Mouse (Mus musculus) induced T-regulatory cell, adult 2 months (primary cell): ENCODE data around the gene Ccdc173.
"Not testable (repeated sequence)": the region's sequence is repeated elsewhere in the genome, so short reads cannot be mapped to it uniquely, and the experiment has no call there.

ENCODE experiments used
- DNase-seq: peaks from one replicate; pipeline ENCODE4 v3.0.0-alpha.2; 2012; ENCODE audit warnings: low read depth

Gene Ccdc173

DNA sequence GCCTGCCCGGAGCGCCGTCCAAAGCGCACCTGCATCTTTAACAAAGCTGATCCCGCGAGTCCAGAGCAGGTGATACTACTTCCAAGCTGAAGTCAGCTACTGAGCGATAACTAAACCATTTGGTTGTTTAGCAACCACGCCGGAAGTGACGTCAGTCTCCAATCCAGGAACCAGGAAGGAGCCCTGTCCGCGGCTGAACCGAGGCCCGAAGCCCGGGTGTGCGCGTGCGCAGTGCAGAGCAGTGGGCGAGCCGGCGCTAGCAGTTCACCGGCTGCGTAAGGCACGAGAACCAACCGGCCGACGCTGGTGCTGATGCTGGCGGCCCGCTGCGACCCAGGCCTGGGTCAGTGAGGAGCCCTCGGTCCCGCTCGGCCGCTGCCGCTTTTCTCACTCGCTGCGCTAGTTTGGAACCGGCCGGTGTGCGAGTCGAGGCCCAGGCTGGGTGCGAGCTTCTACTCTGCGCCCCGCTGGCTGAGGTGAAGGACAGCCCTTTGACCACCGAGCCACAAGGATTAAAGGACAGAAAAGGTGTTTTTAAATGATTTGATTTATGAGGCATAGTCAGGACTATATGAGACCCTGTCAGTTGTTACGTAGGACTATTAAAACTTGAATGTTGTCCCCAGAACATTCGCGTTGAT, at the start of gene Ccdc173, which contains the start of gene Phospho2:
Gene Ccdc173 (minus strand): TSS at position 147 of the 641 bp plus-strand sequence.
Gene Phospho2 (plus strand): TSS at position 195 of the 641 bp plus-strand sequence.
- peak; percentile 99 for DNase-seq

GRCm38 (mm10) chr2:69838707-69839106, 49.3 kb upstream of the Ccdc173 start:
- no peak for DNase-seq

GRCm38 (mm10) chr2:69837996-69838395, 48.6 kb upstream of the Ccdc173 start:
- DNase-seq: no peak

- no peak for DNase-seq
These were observed 48.0 kb upstream of the Ccdc173 start for GRCm38 (mm10) chr2:69837244-69837967.

DNA sequence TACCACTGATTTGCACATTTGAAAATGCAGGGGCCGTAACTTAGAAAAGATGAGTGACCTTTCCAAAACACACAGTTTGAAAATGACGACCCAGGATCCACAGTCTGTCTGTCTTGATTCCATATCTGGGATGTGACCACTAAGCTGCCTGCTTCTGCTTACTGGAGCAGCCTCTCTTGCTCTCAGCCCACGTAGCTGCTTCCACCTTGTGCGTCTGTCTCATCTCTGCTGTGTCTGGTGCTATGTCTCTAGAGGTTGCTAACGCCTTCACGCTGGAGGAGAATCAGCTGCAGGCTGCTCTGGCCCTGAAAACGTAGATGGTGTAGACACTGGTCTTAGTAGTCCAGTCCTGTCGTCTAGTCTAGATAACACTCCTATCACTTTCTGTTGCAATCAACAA, 40.7 kb upstream of the Ccdc173 start:
- DNase-seq: no peak

GRCm38 (mm10) chr2:69829680-69830079, 40.3 kb upstream of the Ccdc173 start:
- no peak for DNase-seq

DNA sequence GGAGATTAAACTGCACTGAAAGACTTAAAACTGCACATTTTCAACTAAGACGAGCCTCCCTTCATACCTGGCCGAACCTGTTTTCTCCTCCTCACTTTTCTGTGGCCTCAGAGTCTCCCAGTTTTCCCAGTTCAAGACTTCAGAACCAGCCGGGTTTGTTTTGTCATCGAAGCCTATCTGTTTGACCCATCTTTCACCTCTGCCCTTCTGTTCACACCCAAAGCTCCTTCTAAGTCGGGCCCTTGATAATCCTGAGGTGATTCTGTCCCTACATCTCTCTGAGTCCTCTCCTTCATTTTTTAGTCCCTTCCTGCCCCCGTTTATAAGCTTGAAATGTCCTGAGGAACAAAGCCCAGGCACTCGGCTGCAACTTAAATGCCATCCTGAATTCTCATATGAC, 38.7 kb upstream of the Ccdc173 start:
- no peak for DNase-seq

DNA sequence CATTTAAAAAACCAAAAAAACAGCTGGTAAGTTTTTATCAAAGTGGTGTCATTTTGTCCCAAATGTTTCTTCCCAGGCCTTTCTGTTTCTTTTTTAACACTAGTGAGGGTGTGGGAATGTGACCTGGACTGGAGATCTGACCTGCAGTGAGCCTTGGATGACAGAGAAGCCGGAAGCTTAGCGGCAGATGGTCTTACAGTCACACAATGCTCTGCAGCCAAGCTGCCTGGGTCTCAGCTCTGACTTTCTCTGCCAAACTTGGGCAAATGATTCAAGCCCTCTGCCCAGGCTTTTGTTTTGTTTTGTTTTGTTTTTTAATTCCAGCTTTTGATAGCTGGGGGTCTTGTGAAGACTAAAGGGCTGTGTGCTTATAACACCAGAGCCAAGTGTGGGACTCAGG, 37.0 kb upstream of the Ccdc173 start:
- no peak for DNase-seq

- DNase-seq: no peak
These were observed 36.5 kb upstream of the Ccdc173 start for GRCm38 (mm10) chr2:69825898-69826297.

- DNase-seq: peak; percentile 20
These were observed 33.8 kb upstream of the Ccdc173 start for GRCm38 (mm10) chr2:69823129-69823677.

GRCm38 (mm10) chr2:69822361-69823128, 33.2 kb upstream of the Ccdc173 start:
- peak; percentile 25 for DNase-seq

DNA sequence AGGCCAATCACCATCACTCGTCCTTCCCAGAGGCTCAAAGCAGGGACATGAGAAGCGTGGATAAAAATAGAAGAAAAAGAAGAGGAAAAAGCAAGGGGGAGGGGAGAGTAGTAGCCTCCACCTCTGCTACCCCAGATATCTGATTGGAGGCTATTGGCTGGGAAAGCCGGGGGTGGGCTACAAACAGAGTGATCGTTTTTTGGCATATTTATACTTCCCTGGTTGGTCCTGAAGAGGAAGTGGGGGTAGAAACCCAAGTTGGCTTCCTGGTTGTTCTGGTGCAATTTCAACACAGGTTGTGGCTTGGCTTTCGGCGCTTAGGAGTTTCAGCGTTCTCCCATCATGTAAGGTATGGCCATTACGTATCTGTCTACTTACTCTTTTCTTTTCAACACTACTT, 32.3 kb upstream of the Ccdc173 start, which contains the start of gene Klhl23:
Gene Klhl23 (plus strand): TSS at position 234 of the 400 bp plus-strand sequence.
- DNase-seq: no peak

DNA sequence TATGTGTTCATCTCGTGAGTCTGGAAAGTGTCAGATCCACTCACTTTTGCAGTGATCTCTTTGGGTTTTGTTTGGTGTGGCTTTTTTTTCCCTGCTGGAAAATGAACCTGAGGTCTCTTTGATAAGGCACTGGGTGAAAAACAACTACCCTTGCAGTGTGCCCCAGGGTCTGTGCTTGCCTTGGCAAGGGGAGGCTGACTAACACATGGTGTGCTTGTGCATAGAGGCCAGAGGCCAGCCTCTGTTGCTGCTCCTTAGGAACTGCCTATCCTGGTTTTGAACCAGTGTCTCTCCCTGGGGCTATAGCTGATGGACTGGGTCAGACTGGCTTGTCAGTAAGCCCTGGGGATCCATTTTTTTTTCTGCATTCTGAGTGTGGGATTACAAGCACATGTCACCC, 30.8 kb upstream of the Ccdc173 start:
- no peak for DNase-seq

DNA sequence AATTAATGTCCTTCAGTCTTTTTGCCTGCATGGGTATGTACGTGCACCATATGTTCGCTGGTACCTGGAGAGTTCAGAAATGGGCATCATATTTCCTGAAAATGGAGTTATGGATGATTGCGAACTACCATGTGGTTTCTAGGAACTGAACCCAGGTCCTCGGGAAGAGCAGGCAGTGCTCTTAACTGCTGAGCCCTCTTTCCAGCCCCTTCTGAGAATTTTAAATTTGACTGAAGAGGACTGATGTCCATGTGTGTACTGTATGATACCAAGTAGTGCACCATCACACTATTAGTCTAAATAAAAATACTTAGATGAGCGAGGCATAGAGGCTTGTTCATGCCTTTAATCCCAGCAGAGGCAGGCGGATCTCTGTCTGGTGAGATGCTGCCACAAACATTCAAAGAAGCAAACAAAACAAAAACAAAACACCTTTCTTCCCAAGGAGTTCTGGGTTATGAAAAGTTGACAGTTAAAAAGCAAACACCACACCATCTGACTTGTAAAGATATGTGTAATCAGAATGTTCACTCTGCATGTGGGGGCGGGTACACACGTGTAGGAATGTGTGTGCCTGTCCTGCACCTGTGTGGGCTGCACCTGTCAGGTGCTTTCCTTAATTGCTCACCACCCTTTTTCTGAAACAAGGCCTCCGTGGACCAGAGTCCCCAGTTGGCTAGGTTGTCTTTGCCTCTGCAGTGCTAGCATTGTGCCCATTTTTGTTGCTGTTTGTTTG, 29.1 kb upstream of the Ccdc173 start:
- no peak for DNase-seq

GRCm38 (mm10) chr2:69816575-69816974, 27.2 kb upstream of the Ccdc173 start:
- DNase-seq: no peak

DNA sequence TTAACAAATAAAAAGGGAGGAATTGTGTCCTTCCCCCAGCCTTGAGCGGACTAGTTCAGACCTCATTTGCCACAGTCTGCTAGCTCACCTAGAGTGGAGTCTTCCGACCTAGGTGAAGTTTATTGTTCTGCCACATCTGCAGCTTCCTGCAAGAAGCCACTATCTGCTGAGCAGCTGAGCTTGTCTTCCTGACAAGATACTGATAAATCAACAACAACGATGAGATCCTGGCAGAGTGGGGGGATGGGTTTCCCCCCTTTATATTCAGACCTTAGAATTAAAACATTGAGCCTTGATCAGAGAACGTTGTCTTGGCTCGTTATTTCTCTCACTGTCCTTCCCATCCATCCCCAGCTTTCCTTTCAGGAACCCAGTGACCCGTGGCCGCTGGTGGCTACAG, 22.0 kb upstream of the Ccdc173 start:
- DNase-seq: not testable (repeated sequence)

DNA sequence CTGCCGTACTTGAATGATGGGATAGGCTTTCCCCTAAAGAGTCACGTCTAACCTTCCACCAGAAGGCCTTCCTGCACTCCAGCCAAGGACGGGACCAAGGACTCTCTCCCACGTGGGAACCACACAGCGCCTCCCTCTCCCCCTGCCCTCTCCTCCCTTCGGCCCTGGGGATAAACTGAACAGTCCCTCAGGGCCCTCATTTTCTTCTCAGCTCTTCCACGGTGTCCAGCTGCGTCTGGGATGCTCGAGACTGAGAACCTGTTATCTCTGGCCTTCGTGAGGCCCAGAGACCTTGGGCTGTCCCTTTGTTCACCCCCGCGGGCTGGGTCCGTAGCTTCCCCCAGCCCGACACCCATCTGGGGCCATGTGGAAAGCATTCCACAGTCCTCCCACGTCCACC, 20.8 kb upstream of the Ccdc173 start:
- DNase-seq: no peak

DNA sequence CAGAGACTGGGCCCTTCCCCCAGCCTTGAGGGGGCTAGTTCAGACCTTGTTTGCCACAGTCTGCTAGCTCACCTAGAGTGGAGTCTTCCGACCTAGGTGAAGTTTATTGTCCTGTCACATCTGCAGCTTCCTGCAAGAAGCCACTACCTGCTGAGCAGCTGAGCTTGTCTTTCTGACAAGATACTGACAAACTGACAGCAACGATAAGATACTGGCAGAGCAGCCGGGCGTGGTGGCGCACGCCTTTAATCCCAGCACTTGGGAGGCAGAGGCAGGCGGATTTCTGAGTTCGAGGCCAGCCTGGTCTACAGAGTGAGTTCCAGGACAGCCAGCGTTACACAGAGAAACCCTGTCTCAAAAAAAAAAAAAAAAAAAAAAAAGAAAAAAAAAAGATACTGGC, 15.3 kb upstream of the Ccdc173 start:
- not testable (repeated sequence) for DNase-seq

DNA sequence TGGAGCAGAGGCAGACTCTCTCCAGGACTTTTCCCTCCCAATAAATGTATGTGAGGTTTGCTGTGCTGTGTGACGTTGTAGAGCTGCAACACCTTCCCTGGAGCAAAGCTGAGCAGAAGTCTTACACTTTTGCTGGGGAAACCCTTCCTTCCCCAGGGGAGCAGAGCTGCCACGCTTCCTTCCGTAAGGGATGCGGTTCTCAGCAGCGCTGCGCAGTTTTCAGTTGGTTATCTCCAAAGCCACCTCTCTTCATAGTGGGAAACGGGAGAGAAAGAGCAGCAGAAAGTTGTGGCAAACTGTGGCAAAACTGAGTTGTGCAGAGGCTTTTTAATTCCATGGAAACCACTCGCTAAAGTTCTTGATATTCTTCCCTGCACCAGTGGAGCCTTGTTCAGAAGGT, 14.4 kb upstream of the Ccdc173 start:
- DNase-seq: no peak

DNA sequence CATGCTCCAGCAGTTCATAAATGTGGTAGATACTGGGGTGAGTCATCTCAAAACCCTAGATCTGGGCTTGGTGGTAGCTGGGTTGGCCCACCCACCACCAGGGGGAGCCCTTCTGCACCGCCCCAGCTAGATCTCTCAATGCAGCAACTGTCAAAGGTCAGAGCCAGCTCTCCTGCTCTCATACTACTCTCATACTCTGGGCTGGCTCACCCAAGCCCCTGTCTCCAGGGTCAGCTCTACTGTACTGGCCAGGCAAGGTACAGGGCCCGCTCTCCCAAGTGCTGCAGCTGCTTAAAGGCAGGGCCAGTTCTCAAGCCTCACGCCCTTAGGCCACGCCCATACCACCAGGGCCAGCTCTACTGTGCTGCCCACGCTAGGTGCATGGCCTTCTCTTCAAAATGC, 13.5 kb upstream of the Ccdc173 start:
- peak; percentile 86 for DNase-seq

- no peak for DNase-seq
These were observed 1.3 kb upstream of the Ccdc173 start for GRCm38 (mm10) chr2:69790722-69791121.

DNA sequence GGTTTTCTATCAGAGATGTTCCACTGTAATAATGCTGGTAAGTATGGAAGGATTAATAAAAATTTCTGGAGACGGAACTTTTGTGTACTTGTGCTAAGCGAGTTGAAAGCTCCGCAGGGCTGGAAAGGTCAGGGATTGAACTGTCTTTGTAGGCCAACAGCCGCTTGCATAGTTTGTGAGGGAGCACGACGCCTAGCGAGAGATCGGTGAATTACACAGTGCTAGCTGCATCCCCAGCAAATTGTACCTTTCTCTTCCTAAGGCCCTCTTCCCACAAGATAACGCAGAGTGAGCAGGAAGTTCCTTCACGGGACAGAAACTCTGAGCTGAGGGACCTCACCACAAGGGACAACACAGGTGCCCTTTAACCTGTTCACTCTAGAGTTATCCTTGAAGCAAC, 910 bp upstream of the Ccdc173 start:
- peak; percentile 96 for DNase-seq
